Mouse (Mus musculus): ENCODE measurements around the gene Naa35.

- TF ChIP-seq CTCF (IDR thresholded peaks at IDR 0.05; ENCODE audit: control insufficient read depth, insufficient read depth, insufficient read length) (no peak), USF1 (IDR thresholded peaks at IDR 0.05; ENCODE audit: low read depth) (no peak), MAX (IDR thresholded peaks at IDR 0.05) (no peak), MYOD1 (IDR thresholded peaks at IDR 0.05; ENCODE audit: control insufficient read depth, insufficient read length, low read depth) (no peak), MYOG (IDR thresholded peaks at IDR 0.05; ENCODE audit: control insufficient read depth, extremely low read depth, insufficient read length) (no peak), FOSL1 (IDR thresholded peaks at IDR 0.05; ENCODE audit: insufficient read depth, low read length, poor library complexity, severe bottlenecking) (no peak), CEBPB (IDR thresholded peaks at IDR 0.05; ENCODE audit: low read depth) (no peak)
Measured at GRCm38 (mm10) chr13:59580954-59581353, 4.1 kb upstream of the Naa35 start.
